Mouse (Mus musculus): Measurements from ENCODE around the gene Cysrt1. TPM values are rescaled to one million over a fixed set of nuclear protein-coding genes. Genes with fewer than 3 reads are reported as not detected.

Cysrt1 gene
- not detected for polyA plus RNA-seq (2014; fragmentation: Illumina TruSeq; extraction: RNeasy Lipid Tissue Mini Kit (QIAGEN cat#74804); ENCODE audit: low read depth, low replicate concordance)

DNA sequence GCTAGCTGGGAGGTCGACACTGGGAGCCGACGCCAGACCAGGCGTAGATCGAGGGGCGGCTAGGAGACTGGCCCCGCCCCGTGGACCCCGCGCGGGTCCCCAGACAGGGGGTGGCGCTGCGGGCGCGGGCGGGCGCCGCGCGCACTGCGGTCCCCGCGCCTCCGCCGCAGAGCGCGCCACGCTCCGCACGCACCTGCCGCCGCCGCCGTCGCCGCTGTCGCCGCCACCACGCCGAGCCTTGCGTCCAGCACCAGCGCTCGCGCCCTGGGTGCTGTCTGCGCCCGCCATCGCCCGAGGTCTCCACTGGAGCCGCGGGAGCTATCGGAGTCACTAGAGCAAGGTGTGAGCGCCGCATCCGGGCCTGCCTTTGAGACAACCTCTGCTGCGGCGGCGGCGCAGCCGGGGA lies at the start of gene Cysrt1, which contains the start of gene Rnf208:
TSS of gene Cysrt1 (minus strand) at position 352 of the 406 bp plus-strand sequence.
TSS of gene Rnf208 (plus strand) at position 155 of the 406 bp plus-strand sequence.

DNA sequence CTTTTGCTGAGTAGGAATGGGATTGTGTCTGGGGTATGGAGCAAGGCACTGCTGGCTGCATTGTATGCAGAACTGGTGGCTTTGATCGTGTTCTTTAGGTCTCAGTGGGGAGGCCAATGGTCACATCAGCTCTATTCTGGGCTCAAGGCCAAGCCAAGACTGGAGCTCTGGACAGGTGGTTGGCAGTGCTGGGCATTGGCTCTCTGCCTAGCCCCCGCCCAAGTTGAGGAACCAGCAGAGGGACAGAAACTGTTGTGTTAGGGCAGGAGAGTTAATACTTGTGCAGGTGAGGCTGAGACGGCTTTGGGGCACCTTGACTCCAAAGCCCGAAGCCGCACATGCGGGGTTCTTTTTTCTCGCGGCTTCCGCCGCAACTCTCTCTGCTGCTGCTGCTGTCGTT lies 47.4 kb upstream of the Cysrt1 start, which contains the start of gene Lrrc26:
TSS of gene Lrrc26 (plus strand) at position 265 of the 400 bp plus-strand sequence.

DNA sequence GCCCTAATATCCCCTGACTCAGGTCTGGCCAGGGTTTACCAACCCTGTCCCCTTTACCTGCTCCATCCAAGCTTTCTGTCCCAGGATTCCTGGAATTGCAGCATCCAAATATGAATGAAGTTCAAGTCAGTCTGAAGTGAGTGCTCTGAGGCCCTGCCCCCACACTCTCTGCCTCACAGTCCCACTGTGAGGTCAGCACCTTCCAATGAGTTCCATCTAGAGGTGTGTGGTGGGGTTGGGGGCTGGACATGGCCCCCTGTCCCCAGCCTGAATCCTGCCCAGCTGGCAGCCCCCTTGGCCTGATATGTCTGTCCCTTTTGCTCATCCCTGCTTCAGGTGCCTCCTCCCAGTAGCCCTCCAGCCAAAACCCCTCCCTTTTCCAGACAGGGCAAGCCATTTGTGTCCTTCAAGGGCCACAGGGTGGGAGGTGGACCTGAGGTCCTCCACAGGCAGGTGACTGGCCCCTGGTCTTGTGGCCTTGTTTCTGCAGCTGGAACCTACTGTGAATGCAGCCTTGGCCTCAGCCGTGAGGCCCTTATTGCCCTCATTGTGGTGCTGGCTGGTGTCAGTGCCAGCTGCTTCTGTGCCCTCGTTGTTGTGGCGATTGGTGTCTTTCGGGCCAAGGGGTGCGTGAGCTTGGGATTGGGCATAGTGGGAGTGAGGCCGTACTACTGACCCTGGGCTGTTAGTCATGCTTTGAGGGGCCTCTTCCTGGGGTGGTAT lies 45.8 kb upstream of the Cysrt1 start, which contains the start of gene Tmem210:
TSS of gene Tmem210 (plus strand) at position 219 of the 723 bp plus-strand sequence.

DNA sequence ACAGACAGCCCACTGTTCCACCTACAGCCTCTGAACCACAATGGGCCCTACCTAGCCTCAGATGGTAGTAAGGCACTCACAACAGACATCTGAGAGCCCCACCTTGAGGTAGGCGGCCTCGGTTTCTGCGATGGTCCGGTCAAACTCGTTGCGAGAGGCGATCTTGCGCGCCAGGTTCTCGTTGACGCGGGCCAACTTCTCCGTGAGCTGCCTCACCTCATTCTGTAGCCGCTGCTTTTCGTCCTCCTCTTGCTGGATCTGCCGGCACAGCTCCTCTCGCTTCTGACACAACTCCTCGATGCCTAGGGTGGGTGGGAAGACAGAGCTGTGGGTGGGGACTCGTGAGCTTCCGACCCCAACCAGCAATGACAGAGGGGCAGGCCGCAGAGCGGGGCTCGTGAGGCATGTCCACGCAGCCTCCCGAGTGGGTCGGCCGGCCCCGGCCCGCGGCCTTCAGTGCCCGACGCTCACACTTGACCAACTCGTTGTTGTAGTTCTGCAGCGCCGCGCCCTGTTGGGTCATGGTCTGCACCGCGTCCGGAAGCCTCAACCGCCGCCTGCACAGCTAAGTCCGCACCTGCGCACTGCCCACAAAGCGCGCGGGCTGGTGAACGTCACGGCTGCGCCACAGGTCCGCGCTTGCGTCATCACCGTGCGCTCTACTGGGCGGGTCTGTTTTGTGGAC lies 29.7 kb upstream of the Cysrt1 start, which contains the start of the genes Ssna1 and Anapc2:
TSS of gene Ssna1 (minus strand) at position 612 of the 685 bp plus-strand sequence.
TSS of gene Anapc2 (plus strand) at position 652 of the 685 bp plus-strand sequence.

DNA sequence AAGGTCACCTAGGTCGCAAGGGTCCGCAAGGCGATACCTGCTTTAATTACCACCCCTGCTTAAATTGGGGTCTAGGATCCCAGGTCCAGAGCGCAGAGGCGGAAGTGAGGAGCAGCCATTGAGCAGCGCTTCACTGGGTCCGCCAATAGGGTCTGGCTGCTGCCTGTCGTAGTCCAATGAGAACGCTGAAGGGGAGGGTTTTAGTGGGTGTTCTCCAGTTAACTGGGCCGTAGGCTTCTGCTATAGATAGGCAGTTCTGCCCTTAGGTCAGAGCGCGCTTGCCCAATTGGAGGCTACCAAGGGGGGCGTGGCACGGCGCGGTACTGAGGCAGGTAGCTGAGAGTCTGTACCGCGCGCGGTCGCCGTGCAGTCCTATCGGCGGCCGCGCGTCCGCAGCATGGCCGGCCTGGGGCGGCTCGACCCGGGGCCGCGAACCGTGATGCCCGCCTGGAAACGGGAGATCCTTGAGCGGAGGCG lies 20.1 kb upstream of the Cysrt1 start, which contains the start of gene Tprn:
TSS of gene Tprn (plus strand) at position 328 of the 477 bp plus-strand sequence.

DNA sequence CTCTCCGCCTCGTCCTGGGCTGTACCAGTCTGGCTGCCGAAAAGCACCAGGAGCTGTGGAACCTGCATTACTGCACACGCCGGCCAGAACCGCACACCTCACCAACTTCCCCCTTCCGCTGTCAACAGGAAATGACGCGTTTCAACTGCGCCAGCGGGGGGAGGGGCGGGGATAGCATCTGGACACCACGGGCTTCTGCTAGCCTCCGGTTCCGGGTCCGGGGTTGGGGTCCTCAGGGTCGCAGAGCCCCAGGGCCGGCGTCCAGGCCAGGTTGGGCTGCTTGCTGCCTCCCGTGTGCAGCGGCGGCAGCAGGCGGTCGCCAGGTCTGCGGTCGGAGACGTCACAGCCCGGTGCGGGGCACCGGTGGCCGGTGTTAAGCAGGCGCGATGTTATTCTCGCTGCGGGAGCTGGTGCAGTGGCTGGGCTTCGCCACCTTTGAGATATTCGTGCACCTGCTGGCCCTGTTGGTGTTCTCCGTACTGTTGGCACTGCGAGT lies 13.1 kb upstream of the Cysrt1 start, which contains the start of gene Tmem203:
TSS of gene Tmem203 (plus strand) at position 156 of the 496 bp plus-strand sequence.

DNA sequence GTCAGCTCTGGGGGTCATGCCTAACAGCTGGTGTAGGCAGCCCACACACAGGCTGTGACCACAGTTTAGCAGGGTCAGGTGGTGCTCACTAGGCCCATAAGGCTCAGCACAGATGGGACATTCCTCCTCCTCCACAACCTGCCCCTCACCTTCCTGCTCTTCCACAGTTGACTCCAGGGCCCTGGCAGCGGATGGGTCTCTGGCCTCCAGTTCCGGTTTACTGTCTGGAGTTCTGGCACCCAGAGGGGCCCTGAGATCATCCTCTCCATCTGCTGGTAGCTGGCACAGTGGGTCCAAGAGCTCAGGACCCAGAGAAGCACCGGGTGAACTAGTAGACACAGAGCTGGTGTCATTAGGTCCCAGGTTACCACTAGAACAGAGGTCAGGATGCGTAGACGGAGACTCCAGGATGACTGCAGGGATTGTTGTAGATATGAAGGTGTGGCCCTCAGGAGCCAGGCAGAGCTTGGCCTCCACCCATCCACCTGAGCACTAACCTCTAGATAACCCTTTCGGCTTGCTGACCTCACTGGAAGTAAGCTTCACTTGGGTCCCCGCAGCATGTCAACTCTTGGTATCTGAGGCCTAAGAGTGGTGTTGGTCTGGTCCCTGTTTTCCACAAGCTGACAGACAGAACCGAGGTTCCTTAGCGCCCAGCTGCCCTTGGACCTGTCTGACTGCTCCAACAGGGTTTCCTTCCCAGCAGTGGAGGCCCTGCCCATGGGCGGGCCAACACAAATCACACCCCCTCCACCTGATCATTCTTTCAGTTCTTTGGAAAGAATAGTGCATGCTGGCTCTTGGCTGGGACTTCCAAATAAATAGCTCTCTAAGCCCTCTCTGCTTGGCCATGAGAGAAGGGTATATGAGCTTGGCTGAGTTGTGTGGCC lies 4.2 kb upstream of the Cysrt1 start, which contains the start of gene AL732309.1:
TSS of gene AL732309.1 (minus strand) at position 681 of the 890 bp plus-strand sequence.

DNA sequence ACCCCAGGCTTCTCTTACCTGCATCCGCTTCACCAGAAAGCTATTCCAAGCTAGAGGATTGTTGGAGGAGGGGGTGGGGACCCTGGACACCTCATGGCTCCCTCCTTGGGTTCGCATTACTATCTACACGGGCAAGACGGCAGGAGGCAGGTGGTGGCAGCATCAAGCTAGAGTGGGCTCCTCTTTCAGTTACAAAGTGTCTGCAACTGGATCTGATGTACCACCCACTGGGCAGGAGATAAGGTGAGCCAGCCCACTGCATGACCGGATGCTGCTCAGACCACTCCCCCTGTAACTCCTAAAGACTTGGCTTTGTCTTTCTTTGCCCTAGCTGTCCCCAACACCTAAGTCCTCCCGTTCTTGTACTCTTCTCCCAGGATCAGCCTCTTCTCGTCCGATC lies 5.6 kb downstream of the Cysrt1 start, which contains the start of gene Rnf224:
TSS of gene Rnf224 (minus strand) at position 174 of the 400 bp plus-strand sequence.

DNA sequence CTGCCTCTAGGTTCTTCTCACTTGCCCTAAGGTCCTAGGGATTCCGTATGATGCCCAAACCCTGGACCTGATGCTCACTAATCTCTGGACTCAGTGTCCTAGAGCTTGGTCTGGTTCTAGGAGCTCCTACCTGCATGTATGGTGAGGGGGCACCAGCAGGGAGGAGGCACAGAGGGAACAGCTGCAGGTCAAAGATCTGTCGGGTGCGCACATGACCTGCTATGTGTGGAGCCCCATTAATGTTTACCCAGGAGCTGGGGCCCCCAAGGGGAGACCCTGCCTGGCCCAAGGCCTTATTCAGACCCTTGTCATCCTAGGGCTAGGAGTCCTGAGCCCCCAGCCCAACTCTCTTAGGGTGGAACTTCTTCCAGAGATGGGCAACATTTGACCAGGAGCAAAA lies 8.2 kb downstream of the Cysrt1 start, which contains the start of gene Slc34a3:
TSS of gene Slc34a3 (minus strand) at position 315 of the 400 bp plus-strand sequence.

DNA sequence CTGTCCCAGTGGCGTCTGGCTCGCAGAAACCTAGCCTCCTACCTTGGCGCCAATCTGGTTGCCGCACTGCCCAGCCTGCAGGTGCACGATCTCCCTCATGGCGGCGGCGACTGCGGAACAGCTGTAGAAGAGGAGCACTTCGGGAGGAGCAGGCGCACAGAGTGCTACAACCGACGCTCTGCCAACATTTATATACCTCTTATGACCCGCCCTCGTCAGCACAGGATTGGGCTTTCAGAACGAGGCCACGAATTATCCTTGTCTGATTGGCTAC lies 17.8 kb downstream of the Cysrt1 start, which contains the start of gene Tubb4b:
TSS of gene Tubb4b (minus strand) at position 211 of the 274 bp plus-strand sequence.

DNA sequence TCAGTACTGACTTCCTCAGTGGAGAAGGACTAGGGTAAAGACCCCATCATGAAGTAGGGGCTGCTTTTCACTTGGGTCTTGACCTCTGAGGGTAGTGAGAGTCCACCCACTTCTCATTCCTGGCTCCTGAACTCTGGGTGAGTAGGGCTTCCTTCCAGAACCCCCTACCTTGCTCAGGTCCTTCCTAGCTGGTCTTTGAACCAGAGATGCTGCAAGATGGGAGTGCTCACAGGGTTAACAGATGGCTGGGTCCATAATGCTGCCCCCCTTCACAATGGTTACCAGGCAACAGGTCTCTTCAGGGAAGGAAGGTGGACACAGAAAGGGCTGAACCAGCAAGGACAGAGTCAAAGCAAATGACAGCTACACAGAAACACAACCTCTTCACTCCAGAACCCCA lies 23.8 kb downstream of the Cysrt1 start, which contains the start of gene Fam166a:
TSS of gene Fam166a (plus strand) at position 301 of the 400 bp plus-strand sequence.

DNA sequence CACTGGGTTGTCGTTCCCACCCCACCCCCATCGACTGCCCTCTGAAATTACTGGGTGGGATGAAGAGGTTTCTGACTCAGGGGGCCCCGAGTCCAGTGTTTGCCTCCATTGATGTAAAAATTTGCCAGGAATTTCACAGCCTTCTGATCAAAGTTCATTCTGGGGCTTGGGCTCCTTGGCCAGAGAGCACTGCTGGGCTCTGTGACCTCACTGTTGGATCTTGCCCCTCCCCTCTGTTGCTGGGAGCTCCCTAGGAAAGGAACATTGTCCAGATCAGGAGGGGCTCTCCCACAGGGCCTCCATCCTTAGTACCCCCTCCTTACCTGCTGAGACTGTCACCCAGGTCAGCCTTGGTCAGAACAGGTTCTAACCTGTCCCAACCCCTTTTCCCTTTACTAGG lies 27.8 kb downstream of the Cysrt1 start, which contains the start of gene Stpg3:
TSS of gene Stpg3 (minus strand) at position 194 of the 400 bp plus-strand sequence.

DNA sequence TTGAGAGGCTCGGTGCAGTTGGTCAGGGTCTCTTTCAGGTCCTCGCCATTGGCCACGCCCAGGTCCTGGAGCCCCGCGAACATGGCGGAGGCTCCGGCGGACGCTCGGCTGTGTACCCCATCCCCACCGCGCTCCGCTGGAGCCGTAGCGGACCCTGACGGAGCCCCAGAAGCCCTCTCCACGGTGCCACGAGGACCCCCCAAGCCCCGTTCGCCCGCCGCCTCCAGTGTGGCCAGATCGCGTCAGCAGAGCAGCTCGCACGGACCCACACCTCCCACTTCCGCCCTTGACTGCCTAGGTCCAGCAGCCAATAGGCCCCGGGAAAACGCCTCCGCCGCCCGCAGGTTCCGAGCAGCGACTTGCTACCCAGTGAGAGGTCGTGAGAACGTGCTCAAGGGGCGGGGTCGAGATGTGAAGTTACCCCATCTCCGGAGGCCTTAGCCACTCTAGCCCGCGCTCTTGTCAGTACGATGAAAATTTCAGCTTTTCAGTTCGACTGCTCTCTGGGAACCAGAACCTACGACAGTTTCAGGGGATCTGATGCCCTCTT lies 31.1 kb downstream of the Cysrt1 start, which contains the start of gene Nelfb:
TSS of gene Nelfb (minus strand) at position 369 of the 550 bp plus-strand sequence.

DNA sequence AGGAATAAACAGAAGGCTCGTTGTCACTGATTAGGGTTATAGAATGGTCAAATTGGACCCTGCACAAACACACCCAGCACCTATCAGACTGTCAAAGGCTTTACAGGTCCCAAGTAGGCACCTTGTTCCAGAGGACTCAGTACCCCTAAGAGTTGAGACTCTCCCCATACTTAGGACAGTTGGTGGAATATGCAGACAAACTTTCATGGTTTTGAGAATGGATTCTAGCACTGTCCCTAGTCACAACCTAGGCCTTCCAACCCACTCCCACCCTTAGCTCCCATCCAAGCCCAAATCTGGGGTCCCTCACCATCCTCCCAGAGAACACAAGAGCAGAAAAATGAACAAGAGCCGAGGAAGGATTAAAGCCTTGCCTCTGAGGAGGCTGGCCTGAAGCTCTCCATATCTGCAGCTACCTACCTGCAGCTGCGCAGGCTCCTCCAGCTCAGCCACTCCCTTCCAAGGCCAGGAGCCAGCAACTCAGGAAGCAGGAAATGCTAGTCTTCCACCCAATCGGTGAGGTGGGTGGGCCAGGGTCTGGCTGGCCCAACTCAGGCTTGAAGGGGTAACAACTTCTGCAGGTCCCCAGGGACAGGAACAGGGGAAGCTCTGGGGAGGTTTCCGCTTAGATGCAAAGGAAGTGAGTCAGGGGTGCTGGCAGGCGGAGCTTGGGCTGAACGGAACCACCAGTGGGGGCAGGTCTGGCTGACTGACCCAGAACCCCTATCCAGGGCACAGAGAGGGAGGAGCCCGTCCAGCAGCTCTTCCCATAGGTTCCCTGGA lies 45.9 kb downstream of the Cysrt1 start, which contains the start of gene Tor4a:
TSS of gene Tor4a (minus strand) at position 715 of the 783 bp plus-strand sequence.

Other genes starting within 250 kb of the Cysrt1 start
- 3.6 TPM for gene Nsmf, start 188.1 kb downstream of the Cysrt1 start, polyA plus RNA-seq (2014; fragmentation: Illumina TruSeq; extraction: RNeasy Lipid Tissue Mini Kit (QIAGEN cat#74804); ENCODE audit: low read depth, low replicate concordance)
- gene Entpd8, start 162.1 kb downstream of the Cysrt1 start, polyA plus RNA-seq (2014; fragmentation: Illumina TruSeq; extraction: RNeasy Lipid Tissue Mini Kit (QIAGEN cat#74804); ENCODE audit: low read depth, low replicate concordance): 0.20 TPM
- not detected for gene Noxa1, start 147.3 kb downstream of the Cysrt1 start, polyA plus RNA-seq (2014; fragmentation: Illumina TruSeq; extraction: RNeasy Lipid Tissue Mini Kit (QIAGEN cat#74804); ENCODE audit: low read depth, low replicate concordance)
- gene Nrarp, start 61.7 kb downstream of the Cysrt1 start, polyA plus RNA-seq (2014; fragmentation: Illumina TruSeq; extraction: RNeasy Lipid Tissue Mini Kit (QIAGEN cat#74804); ENCODE audit: low read depth, low replicate concordance): 1.2 TPM
- 0.17 TPM for gene Tor4a, start 45.6 kb downstream of the Cysrt1 start, polyA plus RNA-seq (2014; fragmentation: Illumina TruSeq; extraction: RNeasy Lipid Tissue Mini Kit (QIAGEN cat#74804); ENCODE audit: low read depth, low replicate concordance)
- 4.2 TPM for gene Nelfb, start 31.0 kb downstream of the Cysrt1 start, polyA plus RNA-seq (2014; fragmentation: Illumina TruSeq; extraction: RNeasy Lipid Tissue Mini Kit (QIAGEN cat#74804); ENCODE audit: low read depth, low replicate concordance)
- 21.6 TPM for gene Stpg3, start 27.8 kb downstream of the Cysrt1 start, polyA plus RNA-seq (2014; fragmentation: Illumina TruSeq; extraction: RNeasy Lipid Tissue Mini Kit (QIAGEN cat#74804); ENCODE audit: low read depth, low replicate concordance)
- 145 TPM for gene Fam166a, start 23.7 kb downstream of the Cysrt1 start, polyA plus RNA-seq (2014; fragmentation: Illumina TruSeq; extraction: RNeasy Lipid Tissue Mini Kit (QIAGEN cat#74804); ENCODE audit: low read depth, low replicate concordance)
- gene Tubb4b, start 17.8 kb downstream of the Cysrt1 start, polyA plus RNA-seq (2014; fragmentation: Illumina TruSeq; extraction: RNeasy Lipid Tissue Mini Kit (QIAGEN cat#74804); ENCODE audit: low read depth, low replicate concordance): 327 TPM
- not detected for gene Slc34a3, start 8.1 kb downstream of the Cysrt1 start, polyA plus RNA-seq (2014; fragmentation: Illumina TruSeq; extraction: RNeasy Lipid Tissue Mini Kit (QIAGEN cat#74804); ENCODE audit: low read depth, low replicate concordance)
- not detected for gene Rnf224, start 5.7 kb downstream of the Cysrt1 start, polyA plus RNA-seq (2014; fragmentation: Illumina TruSeq; extraction: RNeasy Lipid Tissue Mini Kit (QIAGEN cat#74804); ENCODE audit: low read depth, low replicate concordance)
- not detected for gene Rnf208, start 197 bp downstream of the Cysrt1 start, polyA plus RNA-seq (2014; fragmentation: Illumina TruSeq; extraction: RNeasy Lipid Tissue Mini Kit (QIAGEN cat#74804); ENCODE audit: low read depth, low replicate concordance)
- gene AL732309.1, start 4.4 kb upstream of the Cysrt1 start, polyA plus RNA-seq (2014; fragmentation: Illumina TruSeq; extraction: RNeasy Lipid Tissue Mini Kit (QIAGEN cat#74804); ENCODE audit: low read depth, low replicate concordance): 1.1 TPM
- gene Tmem203, start 13.0 kb upstream of the Cysrt1 start, polyA plus RNA-seq (2014; fragmentation: Illumina TruSeq; extraction: RNeasy Lipid Tissue Mini Kit (QIAGEN cat#74804); ENCODE audit: low read depth, low replicate concordance): 0.80 TPM
- 24.4 TPM for gene Tprn, start 20.2 kb upstream of the Cysrt1 start, polyA plus RNA-seq (2014; fragmentation: Illumina TruSeq; extraction: RNeasy Lipid Tissue Mini Kit (QIAGEN cat#74804); ENCODE audit: low read depth, low replicate concordance)
- gene Ssna1, start 30.0 kb upstream of the Cysrt1 start, polyA plus RNA-seq (2014; fragmentation: Illumina TruSeq; extraction: RNeasy Lipid Tissue Mini Kit (QIAGEN cat#74804); ENCODE audit: low read depth, low replicate concordance): 4.1 TPM
- 3.3 TPM for gene Anapc2, start 30.0 kb upstream of the Cysrt1 start, polyA plus RNA-seq (2014; fragmentation: Illumina TruSeq; extraction: RNeasy Lipid Tissue Mini Kit (QIAGEN cat#74804); ENCODE audit: low read depth, low replicate concordance)
- gene Tmem210, start 45.7 kb upstream of the Cysrt1 start, polyA plus RNA-seq (2014; fragmentation: Illumina TruSeq; extraction: RNeasy Lipid Tissue Mini Kit (QIAGEN cat#74804); ENCODE audit: low read depth, low replicate concordance): not detected
- gene Lrrc26, start 47.5 kb upstream of the Cysrt1 start, polyA plus RNA-seq (2014; fragmentation: Illumina TruSeq; extraction: RNeasy Lipid Tissue Mini Kit (QIAGEN cat#74804); ENCODE audit: low read depth, low replicate concordance): not detected
- gene Grin1, start 76.7 kb upstream of the Cysrt1 start, polyA plus RNA-seq (2014; fragmentation: Illumina TruSeq; extraction: RNeasy Lipid Tissue Mini Kit (QIAGEN cat#74804); ENCODE audit: low read depth, low replicate concordance): not detected
- gene Man1b1, start 89.9 kb upstream of the Cysrt1 start, polyA plus RNA-seq (2014; fragmentation: Illumina TruSeq; extraction: RNeasy Lipid Tissue Mini Kit (QIAGEN cat#74804); ENCODE audit: low read depth, low replicate concordance): 21.6 TPM
- gene Dpp7, start 113.9 kb upstream of the Cysrt1 start, polyA plus RNA-seq (2014; fragmentation: Illumina TruSeq; extraction: RNeasy Lipid Tissue Mini Kit (QIAGEN cat#74804); ENCODE audit: low read depth, low replicate concordance): 0.50 TPM
- 0.10 TPM for gene Uap1l1, start 123.2 kb upstream of the Cysrt1 start, polyA plus RNA-seq (2014; fragmentation: Illumina TruSeq; extraction: RNeasy Lipid Tissue Mini Kit (QIAGEN cat#74804); ENCODE audit: low read depth, low replicate concordance)
- 0.06 TPM for gene Sapcd2, start 129.9 kb upstream of the Cysrt1 start, polyA plus RNA-seq (2014; fragmentation: Illumina TruSeq; extraction: RNeasy Lipid Tissue Mini Kit (QIAGEN cat#74804); ENCODE audit: low read depth, low replicate concordance)
- gene Entpd2, start 153.4 kb upstream of the Cysrt1 start, polyA plus RNA-seq (2014; fragmentation: Illumina TruSeq; extraction: RNeasy Lipid Tissue Mini Kit (QIAGEN cat#74804); ENCODE audit: low read depth, low replicate concordance): 0.10 TPM
- gene Npdc1, start 156.9 kb upstream of the Cysrt1 start, polyA plus RNA-seq (2014; fragmentation: Illumina TruSeq; extraction: RNeasy Lipid Tissue Mini Kit (QIAGEN cat#74804); ENCODE audit: low read depth, low replicate concordance): 0.70 TPM
- gene Fut7, start 180.8 kb upstream of the Cysrt1 start, polyA plus RNA-seq (2014; fragmentation: Illumina TruSeq; extraction: RNeasy Lipid Tissue Mini Kit (QIAGEN cat#74804); ENCODE audit: low read depth, low replicate concordance): not detected
- 0.34 TPM for gene Abca2, start 186.3 kb upstream of the Cysrt1 start, polyA plus RNA-seq (2014; fragmentation: Illumina TruSeq; extraction: RNeasy Lipid Tissue Mini Kit (QIAGEN cat#74804); ENCODE audit: low read depth, low replicate concordance)
- gene Clic3, start 214.4 kb upstream of the Cysrt1 start, polyA plus RNA-seq (2014; fragmentation: Illumina TruSeq; extraction: RNeasy Lipid Tissue Mini Kit (QIAGEN cat#74804); ENCODE audit: low read depth, low replicate concordance): not detected
- 2.9 TPM for gene Paxx, start 218.6 kb upstream of the Cysrt1 start, polyA plus RNA-seq (2014; fragmentation: Illumina TruSeq; extraction: RNeasy Lipid Tissue Mini Kit (QIAGEN cat#74804); ENCODE audit: low read depth, low replicate concordance)
- gene Ptgds, start 227.6 kb upstream of the Cysrt1 start, polyA plus RNA-seq (2014; fragmentation: Illumina TruSeq; extraction: RNeasy Lipid Tissue Mini Kit (QIAGEN cat#74804); ENCODE audit: low read depth, low replicate concordance): 27.8 TPM

All from testis, adult 10 weeks (tissue).